Mouse (Mus musculus) heart, adult 2 months (tissue): Measurements from ENCODE around the gene Actr3b.

Source experiments
- CTCF ChIP-seq: fragments of 200-600 bp; IDR thresholded peaks from 2 replicates; pipeline ENCODE4 v1.8.1; 2022; ENCODE audit warnings: antibody characterized with exemption, mild to moderate bottlenecking, moderate library complexity
- EP300 ChIP-seq: fragments of 200-500 bp; IDR thresholded peaks from 2 replicates; pipeline ENCODE4 v1.6.1; 2011; ENCODE audit warnings: low read depth, low read length, control low read depth; ENCODE audit not compliant: insufficient read depth
- POLR2A ChIP-seq: fragments of 200-500 bp; IDR thresholded peaks from 2 replicates; pipeline ENCODE4 v1.6.1; 2011; ENCODE audit warnings: mild to moderate bottlenecking, low read depth, low read length, control low read depth; ENCODE audit not compliant: insufficient read depth

GRCm38 (mm10) chr5:25769406-25769805 is 9.6 kb downstream of the Actr3b start:
- no peak for TF ChIP-seq POLR2A
- no peak for TF ChIP-seq CTCF
- no peak for TF ChIP-seq EP300
